ENCODE assay signal across 19 mouse cellular contexts in the genomic region with DNA sequence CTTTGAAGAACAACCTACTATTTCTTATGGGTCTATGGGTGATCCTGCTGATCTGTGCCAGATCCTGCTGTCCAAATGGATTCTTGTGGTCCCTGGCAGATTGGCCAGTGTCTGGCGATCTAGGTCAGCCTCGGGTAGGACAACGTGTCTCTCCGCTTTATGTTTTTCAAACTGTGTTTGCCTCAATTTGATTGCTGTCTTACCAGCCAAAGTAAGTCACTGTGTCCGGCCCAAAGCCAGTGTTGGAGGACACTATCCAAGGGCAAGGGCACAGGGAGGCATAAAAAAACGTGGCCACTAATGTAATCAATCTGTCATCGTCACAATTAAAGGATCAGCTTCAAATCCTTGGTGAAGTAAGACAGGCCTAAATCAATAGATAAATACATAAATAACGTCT. TPM values are rescaled to one million over a fixed set of nuclear protein-coding genes. Genes with fewer than 3 reads are reported as not detected.
DNase-seq lines count a peak whose midpoint lies in the region; ATAC-seq lines count a peak whose summit lies in the region.
"Had no signal": no experiment of that assay in that cellular context is flagged by ENCODE, and none has a peak within 500 bp of the region (broad histone marks: within the 10 kb centered on the region; RNA-seq: fewer than 3 reads in every experiment).

No protein-coding gene starts in this region.

- H3K4me3 ChIP-seq in heart, embryonic 10.5 days, result no peak overlapping the region
- H3K4me3 ChIP-seq in neural tube, embryonic 15.5 days (replicated peaks), result no peak overlapping the region
- H3K4me3 ChIP-seq: gastrocnemius, adult 2 months; heart, embryonic 12.5 days; hindbrain, embryonic 10.5 days had no signal

- no peaks in the 10 kb centered on the region for H3K27me3 ChIP-seq in heart, embryonic 10.5 days (ENCODE audit: insufficient read depth, poor library complexity, severe bottlenecking)
- H3K27me3 ChIP-seq in neural tube, embryonic 15.5 days (replicated peaks), result no peaks in the 10 kb centered on the region
- H3K27me3 ChIP-seq: heart, embryonic 12.5 days; Patski had no signal

- no peaks in the 10 kb centered on the region for H3K4me1 ChIP-seq in heart, embryonic 10.5 days
- no peaks in the 10 kb centered on the region for H3K4me1 ChIP-seq in neural tube, embryonic 15.5 days
- H3K4me1 ChIP-seq: heart, embryonic 12.5 days had no signal

- H3K27ac ChIP-seq in heart, embryonic 10.5 days, result no peak overlapping the region
- no peak overlapping the region for H3K27ac ChIP-seq in neural tube, embryonic 15.5 days (replicated peaks)
- H3K27ac ChIP-seq: gastrocnemius, adult 2 months; hindbrain, embryonic 10.5 days; hindbrain, embryonic 14.5 days had no signal

- 73% methylated on average over 8 of the region's 8 CpGs for WGBS in heart, embryonic 10.5 days
- 85% methylated on average over 8 of the region's 8 CpGs for WGBS in neural tube, embryonic 15.5 days

- H3K4me2 ChIP-seq in neural tube, embryonic 15.5 days, result no peak overlapping the region
- H3K4me2 ChIP-seq: heart, embryonic 12.5 days; hindbrain, embryonic 14.5 days had no signal

- intact Hi-C loops in gastrocnemius, postnatal 14 days (cut with DNase I; ENCODE audit: low total_unique reads), result no loop called here

- no peaks in the 10 kb centered on the region for H3K9me3 ChIP-seq in heart, embryonic 10.5 days
- H3K9me3 ChIP-seq in neural tube, embryonic 15.5 days (replicated peaks), result no peaks in the 10 kb centered on the region
- H3K9me3 ChIP-seq: heart, embryonic 12.5 days; hindbrain, embryonic 10.5 days had no signal

- ATAC-seq in neural tube, embryonic 15.5 days (ENCODE audit: low FRiP score), result no peak
- ATAC-seq: activated CD4-positive, CD25-positive, alpha-beta regulatory T cell, adult 4 months; forebrain, embryonic 14.5 days; intestine, embryonic 16.5 days; Patski had no signal

- H3K9ac ChIP-seq in neural tube, embryonic 15.5 days (replicated peaks), result no peak overlapping the region
- H3K9ac ChIP-seq: heart, embryonic 12.5 days; hindbrain, embryonic 14.5 days had no signal

- no peaks in the 10 kb centered on the region for H3K36me3 ChIP-seq in heart, embryonic 10.5 days
- H3K36me3 ChIP-seq in neural tube, embryonic 15.5 days, result no peaks in the 10 kb centered on the region
- H3K36me3 ChIP-seq: heart, embryonic 12.5 days; hindbrain, embryonic 10.5 days had no signal

- peak; percentile 59 for DNase-seq in heart, embryonic 10.5 days (ENCODE audit: low spot score)
- DNase-seq in heart, adult 9 months (ENCODE audit: low spot score in 2 of 2), result no peak
- peak; percentile 8 for DNase-seq in neural tube, embryonic 10.5 days (ENCODE audit: extremely low spot score, low spot score)
- DNase-seq in adrenal gland, postnatal 14 days, result peak; percentile 63
- DNase-seq in right cerebral cortex, postnatal 14 days, result no peak
- DNase-seq in gastrocnemius, postnatal 14 days, result no peak
- DNase-seq: cerebellum, adult 11-12 months; cerebellum, adult 9-10 months; cerebellum, postnatal 25 days; gastrocnemius, adult 2 months; heart, adult 18-20 months had no signal

RNA-seq across cellular contexts. Expression of a gene that starts 58.6 kb away (rescaled TPM):
- 14.1 and 14.9 TPM in 2 replicates for polyA plus RNA-seq in heart, embryonic 10.5 days (2016; fragmentation: Nextera tagmentation; extraction: Ambion mirVana)
- polyA plus RNA-seq in neural tube, embryonic 15.5 days (2015; fragmentation: Nextera tagmentation; extraction: Ambion mirVana), result 16.6 and 22.1 TPM in 2 replicates
- 15.6 and 19.5 TPM in 2 replicates for total RNA-seq in adrenal gland, postnatal 14 days (2021)
- 1 to 10 TPM; 4.4 to 6.4 TPM for total RNA-seq in gastrocnemius, postnatal 14 days (2021)

Comparison
In these comparisons a context has a peak if more than half of its experiments do, and no peak if none do; other contexts are left out.
1. DNase-seq: peak in heart, embryonic 10.5 days (single experiment), neural tube, embryonic 10.5 days (single experiment) and adrenal gland, postnatal 14 days (single experiment); none in heart, adult 9 months (0 of 2), right cerebral cortex, postnatal 14 days (single experiment) and gastrocnemius, postnatal 14 days (single experiment).